Mouse (Mus musculus): ENCODE measurements at regions not wholly inside any gene's neighbourhood (a gene's known extent, or its start where the extent isn't known, plus 50 kb on each side); places are given as distances from the start of the nearest gene placed in this dataset.

DNA sequence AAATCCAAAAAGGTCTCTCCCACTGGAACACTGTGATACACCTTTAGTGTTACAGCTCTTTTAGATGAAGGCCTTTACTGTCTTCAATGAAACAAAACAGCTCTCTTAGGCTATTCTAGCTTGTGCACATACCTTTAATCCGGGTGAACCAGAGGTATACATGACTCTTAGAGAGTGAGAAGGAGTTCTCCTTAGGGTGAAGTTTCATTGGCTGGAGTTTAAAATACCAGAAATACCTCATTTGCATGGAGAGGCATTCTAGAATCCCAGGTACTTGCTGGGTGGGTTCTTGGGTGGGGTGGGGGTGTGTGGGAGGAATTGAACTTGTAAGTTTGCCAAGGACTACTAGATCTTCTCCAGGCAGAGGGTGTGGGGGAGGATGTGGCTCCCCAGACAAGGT is 173.3 kb downstream of the Zfp365 start:
- TF ChIP-seq POLR2A (IDR thresholded peaks at IDR 0.05; ENCODE audit: borderline replicate concordance, low read depth, low read length) (no peak), CTCF (IDR thresholded peaks at IDR 0.05; ENCODE audit: low read depth, low read length) (no peak)

Measured in bone marrow macrophage, adult 2 months (primary cell).